Mouse (Mus musculus): ENCODE results near the gene Pbxip1. TPM values are rescaled to one million over a fixed set of nuclear protein-coding genes. Genes with fewer than 3 reads are reported as not detected.

Gene Pbxip1
- total RNA-seq (2021), result 10 to 100 TPM; 57.0 to 58.0 TPM

- intact Hi-C loops (cut with DNase I), result loop anchor here (2.0 kb wide), 1 partner anchor 16 kb away; no protein-coding TSS in a partner anchor
- DNase-seq, result peak; percentile 63 to 76
Observed at GRCm38 (mm10) chr3:89436176-89437113, at the start of gene Pbxip1. Pbxip1 (plus strand) TSS chr3:89436706.

- DNase-seq, result peak in 1 of 2 experiments; percentile 28
- intact Hi-C loops (cut with DNase I), result no loop called here
Observed at GRCm38 (mm10) chr3:89387632-89388031, 48.9 kb upstream of the Pbxip1 start.

- peak; percentile 62 to 63 for DNase-seq
- intact Hi-C loops (cut with DNase I), result no loop called here
Observed at GRCm38 (mm10) chr3:89388134-89388881, 48.2 kb upstream of the Pbxip1 start.

GRCm38 (mm10) chr3:89388901-89389740 lies 47.4 kb upstream of the Pbxip1 start:
- no peak for DNase-seq
- intact Hi-C loops (cut with DNase I), result no loop called here

GRCm38 (mm10) chr3:89390111-89390515 lies 46.4 kb upstream of the Pbxip1 start:
- peak; percentile 31 to 54 for DNase-seq
- intact Hi-C loops (cut with DNase I), result no loop called here

- intact Hi-C loops (cut with DNase I), result no loop called here
- DNase-seq, result no peak
Observed at GRCm38 (mm10) chr3:89390699-89391662, 45.5 kb upstream of the Pbxip1 start.

- intact Hi-C loops (cut with DNase I), result loop anchor here (2.0 kb wide), 1 partner anchor 13 kb away; no protein-coding TSS in a partner anchor
- peak; percentile 57 to 80 for DNase-seq
Observed at GRCm38 (mm10) chr3:89391663-89392511, 44.6 kb upstream of the Pbxip1 start.

GRCm38 (mm10) chr3:89392871-89393311 lies 43.6 kb upstream of the Pbxip1 start:
- intact Hi-C loops (cut with DNase I), result loop anchor here (2.0 kb wide), 1 partner anchor 14 kb away; no protein-coding TSS in a partner anchor
- peak; percentile 45 to 57 for DNase-seq

- peak; percentile 98 for DNase-seq
- intact Hi-C loops (cut with DNase I), result loop anchor here (2.0 kb wide), 2 partner anchors 15 to 45 kb away; partner anchors contain the start of gene Adam15
Observed at GRCm38 (mm10) chr3:89393605-89394004, 42.9 kb upstream of the Pbxip1 start.

GRCm38 (mm10) chr3:89394006-89394893 lies 42.3 kb upstream of the Pbxip1 start, which contains the start of gene Zbtb7b:
Zbtb7b (minus strand) TSS chr3:89394776.
- peak; percentile 75 to 85 for DNase-seq
- intact Hi-C loops (cut with DNase I), result loop anchor here (2.0 kb wide), 1 partner anchor 45 kb away; the partner anchor contains the start of gene Adam15

GRCm38 (mm10) chr3:89394894-89395256 lies 41.6 kb upstream of the Pbxip1 start:
- intact Hi-C loops (cut with DNase I), result loop anchor here (2.0 to 5.0 kb wide), 3 partner anchors 46 to 92 kb away; partner anchors contain the start of gene Adam15
- DNase-seq, result peak in 1 of 2 experiments; percentile 78

- no peak for DNase-seq
- intact Hi-C loops (cut with DNase I), result loop anchor here (2.0 to 5.0 kb wide), 3 partner anchors 47 to 92 kb away; partner anchors contain the start of gene Adam15
Observed at GRCm38 (mm10) chr3:89395419-89395805, 41.1 kb upstream of the Pbxip1 start.

- intact Hi-C loops (cut with DNase I), result loop anchor here (2.0 to 5.0 kb wide), 4 partner anchors 15 to 91 kb away; partner anchors contain the start of genes Adam15 and Flad1
Observed at GRCm38 (mm10) chr3:89395806-89396653, 40.5 kb upstream of the Pbxip1 start.

GRCm38 (mm10) chr3:89396654-89397005 lies 39.9 kb upstream of the Pbxip1 start:
- no peak for DNase-seq
- intact Hi-C loops (cut with DNase I), result loop anchor here (2.0 to 5.0 kb wide), 3 partner anchors 14 to 91 kb away; partner anchors contain the start of gene Flad1

More at GRCm38 (mm10) chr3:89395806-89396653, 40.5 kb upstream of the Pbxip1 start:
- DNase-seq, result peak; percentile 72 to 81

- DNase-seq, result no peak
- intact Hi-C loops (cut with DNase I), result no loop called here
Observed at GRCm38 (mm10) chr3:89401329-89401728, 35.2 kb upstream of the Pbxip1 start.

GRCm38 (mm10) chr3:89402693-89403092 lies 33.8 kb upstream of the Pbxip1 start, which contains the start of gene Lenep:
Lenep (minus strand) TSS chr3:89402793.
- intact Hi-C loops (cut with DNase I), result no loop called here
- DNase-seq, result no peak
